Mouse (Mus musculus) limb, embryonic 13.5 days (tissue): Measurements from ENCODE around the gene Pla1a. TPM values are rescaled to one million over a fixed set of nuclear protein-coding genes. Genes with fewer than 3 reads are reported as not detected.
"Not testable (repeated sequence)": the region's sequence is repeated elsewhere in the genome, so short reads cannot be mapped to it uniquely, and the experiment has no call there.

ENCODE experiments used
- ATAC-seq: fragments of 200-750 bp; cut with Nextera tagmentation; 2 replicates; pipeline ENCODE4 v1.8.0; 2017; ENCODE audit warnings: low read depth, moderate number of reproducible peaks, moderate TSS enrichment; ENCODE audit not compliant: low FRiP score
- H3K27ac ChIP-seq: fragments of 300-500 bp; sonication (generic); 2 replicates; pipeline ENCODE4 v1.5.1; 2015; ENCODE audit warnings: inconsistent platforms, mild to moderate bottlenecking, moderate library complexity
- H3K27me3 ChIP-seq: fragments of 300-500 bp; sonication (generic); 2 replicates; pipeline ENCODE4 v1.6.1; 2015; ENCODE audit warnings: mild to moderate bottlenecking, inconsistent platforms
- H3K36me3 ChIP-seq: fragments of 300-500 bp; sonication (generic); 2 replicates; pipeline ENCODE4 v1.6.1; 2015; ENCODE audit warnings: inconsistent platforms, mild to moderate bottlenecking, moderate library complexity
- H3K4me1 ChIP-seq: fragments of 300-500 bp; sonication (generic); 2 replicates; pipeline ENCODE4 v1.6.1; 2015; ENCODE audit warnings: inconsistent platforms
- H3K4me2 ChIP-seq: fragments of 300-500 bp; sonication (generic); replicated peaks from 2 replicates; pipeline ENCODE4 v1.6.1; 2015; ENCODE audit warnings: inconsistent platforms, mild to moderate bottlenecking, moderate library complexity
- H3K4me3 ChIP-seq: fragments of 300-500 bp; sonication (generic); 2 replicates; pipeline ENCODE4 v1.5.1; 2015; ENCODE audit warnings: moderate library complexity, mild to moderate bottlenecking, inconsistent platforms
- H3K9ac ChIP-seq: fragments of 300-500 bp; sonication (generic); 2 replicates; pipeline ENCODE4 v1.6.1; 2015; ENCODE audit warnings: mild to moderate bottlenecking, inconsistent platforms
- H3K9me3 ChIP-seq: fragments of 300-500 bp; sonication (generic); 2 replicates; pipeline ENCODE4 v1.6.1; 2016; ENCODE audit warnings: inconsistent platforms
- whole genome bisulfite sequencing: fragments of 180-500 bp; shearing (Covaris S2); methylation state at CpG from one replicate; pipeline ENCODE4 v1.1.7; 2015; 5-methylcytosine and 5-hydroxymethylcytosine counted together
- polyA plus RNA-seq: library from polyadenylated mRNA; unstranded; fragments of >200 nt; fragmentation: Nextera tagmentation; extraction: Ambion mirVana; gene quantifications from 2 replicates; pipeline ENCODE4 v1.2.1, GENCODE M21; 2015

Gene Pla1a
- 0.31 and 0.37 TPM in 2 replicates for polyA plus RNA-seq

DNA sequence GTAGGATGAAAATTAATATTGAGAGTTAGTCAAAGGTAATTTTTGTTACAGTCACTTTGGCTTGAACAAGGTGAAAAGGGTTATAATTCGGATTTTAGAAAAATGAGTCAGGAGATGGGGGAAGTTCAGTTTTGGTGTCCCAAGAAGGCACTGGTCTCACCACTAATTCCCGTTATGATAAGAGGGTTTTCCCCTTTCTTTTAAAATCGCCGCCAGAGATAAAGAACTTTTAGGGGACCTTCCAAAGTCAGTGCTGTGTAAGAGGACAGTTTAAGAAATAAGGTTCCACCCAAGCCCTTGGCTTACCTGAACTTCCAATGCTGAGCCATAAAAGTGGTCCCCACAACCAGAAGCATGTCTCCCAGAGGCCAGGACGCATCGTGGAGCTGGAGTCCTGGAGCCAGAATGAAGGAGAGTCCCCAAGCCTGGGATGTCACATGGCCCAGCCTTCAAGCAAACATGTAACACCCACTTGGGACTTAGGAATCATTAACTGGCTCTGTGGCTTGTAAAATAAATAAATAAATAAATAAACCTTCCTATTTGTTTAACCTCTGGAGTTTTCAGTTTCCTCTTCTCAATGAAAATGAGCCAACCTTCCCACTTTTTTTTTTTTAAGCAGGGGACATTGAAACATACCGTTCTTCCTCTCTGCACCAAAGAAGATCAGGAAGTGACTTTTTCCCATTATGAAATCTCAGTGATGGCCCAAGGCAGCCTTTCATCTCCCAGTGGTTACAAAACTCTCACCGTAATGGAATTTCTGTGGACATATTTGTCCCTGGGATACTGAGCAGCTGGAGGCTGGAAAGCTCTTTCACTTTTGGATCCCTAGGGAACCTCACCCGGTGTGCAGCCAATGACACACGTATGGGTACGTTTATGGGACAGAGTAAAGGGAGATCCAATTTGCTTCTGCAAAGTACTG, at the start of gene Pla1a:
TSS of gene Pla1a (minus strand) at position 648 of the 928 bp plus-strand sequence.
- no peak within 1 kb of the TSS for H3K9ac ChIP-seq
- H3K27me3 ChIP-seq, result no peaks in the 10 kb centered on the region
- ATAC-seq, result no peak
- 0 out of 2 replicates have a peak, but pooled peaks cover 3% of the 10 kb centered on the region for H3K4me1 ChIP-seq
- H3K9me3 ChIP-seq, result no peaks in the 10 kb centered on the region
- WGBS, result 72% methylated on average over 11 of the region's 11 CpGs
- H3K4me2 ChIP-seq, result no peak within 1 kb of the TSS
- no peak within 1 kb of the TSS for H3K4me3 ChIP-seq
- no peak within 1 kb of the TSS for H3K27ac ChIP-seq
- no peaks in the 10 kb centered on the region for H3K36me3 ChIP-seq

DNA sequence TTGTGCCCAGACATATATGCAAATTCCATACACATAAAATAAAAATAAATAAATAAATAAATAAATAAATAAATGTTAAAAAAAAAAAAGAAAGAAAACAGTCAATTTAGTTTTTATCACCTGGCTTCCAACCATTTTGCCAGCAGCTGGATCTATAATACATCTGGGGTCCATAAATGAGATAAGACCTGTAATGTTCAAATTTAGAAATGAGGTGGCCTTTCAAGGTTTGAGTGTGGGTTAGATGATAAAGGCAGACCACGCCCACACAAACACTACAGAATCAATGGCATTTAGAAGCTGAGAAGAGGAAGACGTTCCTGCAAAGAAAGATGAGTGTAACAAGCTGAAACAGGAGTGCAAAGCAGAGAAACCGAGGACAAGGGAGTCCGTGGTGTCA, 48.4 kb upstream of the Pla1a start:
- Histone ChIP-seq H3K4me2 (no peak overlapping the region), H3K27me3 (peaks cover 44% of the 10 kb centered on the region), H3K9me3 (no peaks in the 10 kb centered on the region), H3K4me3 (no peak overlapping the region), H3K27ac (no peak overlapping the region), H3K9ac (no peak overlapping the region), H3K36me3 (no peaks in the 10 kb centered on the region), H3K4me1 (peaks cover 14% of the 10 kb centered on the region; the same call in 1 of the 2 replicates)
- ATAC-seq, result no peak
- 70% methylated on average over 4 of the region's 4 CpGs for WGBS

DNA sequence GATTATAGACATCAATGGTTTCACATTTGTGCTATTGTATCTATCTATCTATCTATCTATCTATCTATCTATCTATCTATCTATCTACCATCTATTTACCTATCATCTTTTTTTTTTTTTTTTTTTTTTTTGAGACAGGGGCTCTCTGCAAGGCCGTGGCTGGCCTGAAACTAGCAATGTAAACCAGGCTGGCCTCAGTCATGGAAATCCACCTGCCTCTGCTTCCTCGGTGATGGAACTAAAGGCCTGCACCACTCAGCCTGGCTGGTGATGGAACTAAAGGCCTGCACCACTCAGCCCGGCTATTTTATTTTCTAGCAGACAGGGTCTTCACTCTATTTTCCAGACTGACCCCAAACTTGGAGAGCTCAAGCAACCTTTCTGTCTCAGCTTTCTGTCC, 45.4 kb upstream of the Pla1a start:
- no peak overlapping the region for H3K4me3 ChIP-seq

DNA sequence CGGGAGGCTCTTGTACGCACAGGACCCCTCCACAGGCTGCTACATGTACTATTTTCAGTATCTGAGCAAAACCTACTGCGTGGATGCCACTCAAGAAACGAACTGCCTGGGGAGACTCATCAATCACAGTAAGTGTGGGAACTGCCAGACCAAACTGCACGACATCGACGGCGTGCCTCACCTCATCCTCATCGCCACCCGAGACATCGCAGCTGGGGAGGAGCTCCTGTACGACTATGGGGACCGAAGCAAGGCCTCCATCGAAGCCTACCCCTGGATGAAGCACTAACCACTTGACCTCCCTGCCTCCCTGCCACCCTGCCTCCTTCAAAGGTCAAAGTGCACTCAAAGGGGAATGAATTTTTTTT, 44.3 kb upstream of the Pla1a start:
- H3K4me2 ChIP-seq, result peak overlapping the region; percentile 74
- 0 out of 2 replicates have a peak, but pooled peaks cover 11% of the 10 kb centered on the region for H3K4me1 ChIP-seq
- H3K9me3 ChIP-seq, H3K36me3 ChIP-seq, H3K27ac ChIP-seq, ATAC-seq: not testable (repeated sequence)
- H3K9ac ChIP-seq, result peak overlapping the region; percentile 55
- peaks cover 14% of the 10 kb centered on the region for H3K27me3 ChIP-seq
- peak overlapping the region; percentile 45 for H3K4me3 ChIP-seq
- WGBS, result 36% methylated on average over 14 of the region's 14 CpGs

More for the DNA sequence above, 45.4 kb upstream of the Pla1a start:
- Histone ChIP-seq H3K36me3 (no peaks in the 10 kb centered on the region), H3K4me2 (no peak overlapping the region), H3K27me3 (peaks cover 24% of the 10 kb centered on the region), H3K9me3 (no peaks in the 10 kb centered on the region), H3K27ac (no peak overlapping the region), H3K4me1 (peaks cover 12% of the 10 kb centered on the region; the same call in 1 of the 2 replicates), H3K9ac (no peak overlapping the region)
- WGBS, result 89% methylated on average over 3 of the region's 3 CpGs
- no peak for ATAC-seq

DNA sequence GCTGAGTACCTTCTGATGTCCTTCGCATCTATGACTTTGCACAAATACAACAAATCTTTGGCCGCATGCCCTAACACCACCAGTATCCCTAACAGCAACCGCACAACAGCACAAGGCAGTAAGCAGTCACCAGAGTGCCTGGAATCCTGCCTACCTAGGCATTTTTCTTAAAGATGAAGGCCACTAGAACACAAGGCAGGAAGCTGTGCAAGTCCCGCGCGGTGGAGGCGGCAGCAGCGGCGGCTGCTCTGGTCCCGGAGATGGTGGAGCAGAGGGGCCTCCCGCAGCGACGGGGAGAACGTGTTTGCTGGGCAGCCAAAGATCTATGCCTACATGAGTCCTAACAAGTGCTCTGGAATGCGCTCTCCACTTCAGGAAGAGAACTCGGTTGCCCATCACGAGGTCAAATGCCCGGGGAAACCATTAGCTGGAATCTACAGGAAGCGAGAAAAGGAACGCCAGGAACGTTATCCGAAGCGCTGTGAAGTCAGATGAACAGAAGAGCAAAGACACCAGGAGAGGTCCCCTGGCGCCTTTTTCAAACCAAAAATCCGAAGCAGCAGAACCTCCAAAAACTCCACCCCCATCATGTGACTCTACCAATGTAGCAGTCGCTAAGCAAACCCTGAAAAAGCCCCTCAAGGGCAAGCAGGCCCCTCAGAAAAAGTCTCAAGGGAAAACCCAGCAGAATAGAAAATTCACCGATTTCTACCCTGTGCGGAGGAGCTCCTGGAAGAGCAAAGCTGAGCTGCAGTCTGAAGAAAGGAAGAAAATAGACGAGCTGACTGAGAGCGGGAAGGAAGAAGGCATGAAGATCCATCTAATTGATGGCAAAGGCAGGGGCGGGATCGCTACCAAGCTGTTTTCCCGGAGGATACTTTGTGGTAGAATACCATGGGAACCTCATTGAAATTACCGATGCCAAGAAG, 43.6 kb upstream of the Pla1a start:
- 0 out of 2 replicates have a peak, but pooled peaks cover 11% of the 10 kb centered on the region for H3K4me1 ChIP-seq
- peak overlapping the region; percentile 34; the same call in 1 of the 2 replicates for H3K27ac ChIP-seq
- H3K4me2 ChIP-seq, result peak overlapping the region; percentile 74
- no peaks in the 10 kb centered on the region for H3K9me3 ChIP-seq
- peak overlapping the region; percentile 55 for H3K9ac ChIP-seq
- peak overlapping the region; percentile 45 for H3K4me3 ChIP-seq
- peak; percentile 48; the same call in 1 of the 2 replicates for ATAC-seq
- 7% methylated on average over 34 of the region's 34 CpGs for WGBS
- H3K36me3 ChIP-seq, result no peaks in the 10 kb centered on the region
- peaks cover 8% of the 10 kb centered on the region; the same call in 1 of the 2 replicates for H3K27me3 ChIP-seq

DNA sequence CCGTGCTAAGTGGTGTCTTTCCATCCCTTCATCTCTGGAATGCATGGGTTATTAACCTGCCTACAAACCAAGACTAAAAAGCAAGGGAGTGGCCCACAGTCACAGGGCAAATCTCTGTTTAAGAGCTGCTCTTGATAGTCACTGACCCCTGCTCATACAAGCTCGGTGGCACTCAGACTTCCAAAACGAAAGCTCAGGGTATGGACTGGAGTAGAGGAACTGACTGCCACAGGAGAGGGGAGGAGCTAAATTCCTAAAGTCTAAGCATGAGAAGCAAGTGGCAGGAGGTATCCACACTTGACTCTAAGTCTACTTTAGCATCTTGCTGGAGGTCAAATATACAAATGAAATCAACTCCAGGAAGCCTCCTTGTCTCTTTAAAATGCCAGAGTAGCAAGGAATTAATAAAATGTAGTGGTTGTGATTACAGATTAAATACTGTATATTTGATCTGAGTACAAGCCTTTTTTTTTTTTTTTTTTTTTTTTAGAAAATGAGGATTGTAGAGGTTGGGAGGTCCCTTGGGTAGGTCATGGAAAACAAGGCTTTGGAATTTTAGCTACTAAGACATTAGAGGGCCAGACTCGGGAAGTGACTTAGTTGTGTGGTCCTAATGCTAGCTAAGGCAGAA, 42.9 kb upstream of the Pla1a start:
- Histone ChIP-seq H3K36me3 (no peaks in the 10 kb centered on the region), H3K9ac (0 out of 2 replicates have a peak overlapping the region, but pooled peaks have one; percentile 55), H3K27me3 (peaks cover 3% of the 10 kb centered on the region; the same call in 1 of the 2 replicates), H3K4me3 (peak overlapping the region; percentile 45), H3K27ac (0 out of 2 replicates have a peak overlapping the region, but pooled peaks have one; percentile 34), H3K4me1 (0 out of 2 replicates have a peak, but pooled peaks cover 11% of the 10 kb centered on the region), H3K9me3 (no peaks in the 10 kb centered on the region), H3K4me2 (peak overlapping the region; percentile 74)
- WGBS, result 54% methylated on average over 4 of the region's 4 CpGs
- ATAC-seq, result no peak

DNA sequence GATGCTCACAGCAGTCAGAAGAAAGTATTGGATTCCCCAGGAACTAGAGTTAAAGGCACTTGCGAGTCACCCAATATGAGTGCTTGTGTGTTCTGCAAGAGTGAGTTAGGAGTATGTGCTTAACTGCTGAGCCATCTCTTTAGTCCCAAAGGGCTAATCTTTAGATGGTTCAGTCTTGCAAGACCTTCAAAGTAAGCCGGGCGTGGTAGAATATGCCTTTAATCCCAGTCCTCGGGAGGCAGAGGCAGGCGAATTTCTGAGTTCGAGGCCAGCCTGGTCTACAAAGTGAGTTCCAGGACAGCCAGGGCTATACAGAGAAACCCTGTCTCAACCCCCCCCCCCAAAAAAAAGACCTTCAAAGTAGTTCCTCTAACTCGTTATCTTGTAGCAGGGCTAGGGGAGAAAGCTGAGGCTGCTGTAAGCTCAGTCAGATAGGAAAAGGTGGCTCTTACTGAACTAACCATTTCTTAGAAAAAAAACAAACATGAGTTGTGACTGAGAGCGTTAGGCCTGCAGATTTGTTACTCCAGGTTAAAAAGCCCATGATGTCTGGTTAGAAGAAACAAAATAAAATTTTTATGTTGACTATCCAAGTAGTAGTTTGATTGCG, 41.8 kb upstream of the Pla1a start:
- no peak for ATAC-seq
- Histone ChIP-seq H3K4me3 (no peak overlapping the region), H3K27ac (no peak overlapping the region), H3K4me2 (no peak overlapping the region), H3K27me3 (no peaks in the 10 kb centered on the region), H3K36me3 (no peaks in the 10 kb centered on the region), H3K9me3 (no peaks in the 10 kb centered on the region), H3K9ac (no peak overlapping the region), H3K4me1 (0 out of 2 replicates have a peak, but pooled peaks cover 11% of the 10 kb centered on the region)
- 88% methylated on average over 9 of the region's 9 CpGs for whole genome bisulfite sequencing

DNA sequence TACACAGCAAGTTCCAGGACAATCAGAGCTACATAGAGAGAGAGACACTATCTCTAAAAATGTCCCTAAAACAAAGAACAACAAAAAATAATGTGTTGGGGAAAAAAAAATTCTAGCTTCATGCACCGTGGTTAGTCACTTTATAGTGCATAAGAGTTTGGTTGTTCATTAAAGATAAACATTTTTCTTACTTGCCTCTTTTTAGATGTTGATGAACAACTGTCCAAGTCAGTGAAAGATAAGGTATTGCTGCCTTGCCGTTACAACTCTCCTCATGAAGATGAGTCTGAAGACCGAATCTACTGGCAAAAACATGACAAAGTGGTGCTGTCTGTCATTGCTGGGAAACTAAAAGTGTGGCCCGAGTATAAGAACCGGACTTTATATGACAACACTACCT, 40.7 kb upstream of the Pla1a start:
- Histone ChIP-seq H3K4me2 (no peak overlapping the region), H3K27me3 (no peaks in the 10 kb centered on the region), H3K9ac (no peak overlapping the region), H3K9me3 (no peaks in the 10 kb centered on the region), H3K4me3 (no peak overlapping the region), H3K4me1 (0 out of 2 replicates have a peak, but pooled peaks cover 11% of the 10 kb centered on the region), H3K36me3 (no peaks in the 10 kb centered on the region), H3K27ac (no peak overlapping the region)
- no peak for ATAC-seq
- WGBS, result 87% methylated on average over 5 of the region's 5 CpGs

DNA sequence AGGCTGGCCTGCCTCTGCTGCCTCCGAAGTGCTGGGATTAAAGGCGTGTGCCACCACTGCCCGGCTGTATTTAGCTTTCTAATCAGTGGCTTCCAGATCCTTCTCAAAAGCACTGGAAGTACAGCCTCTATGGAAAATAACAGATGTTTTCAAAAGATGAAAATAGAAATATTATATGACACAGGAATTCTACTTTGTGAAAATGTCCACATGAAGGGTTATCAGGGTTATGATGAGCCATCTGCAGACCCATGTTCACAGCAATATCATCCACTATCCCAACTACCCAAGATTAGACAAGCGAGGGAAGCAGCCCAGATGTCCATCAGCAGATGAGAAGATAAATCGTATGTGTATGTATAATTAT, 39.5 kb upstream of the Pla1a start:
- WGBS, result 90% methylated on average over 5 of the region's 5 CpGs

DNA sequence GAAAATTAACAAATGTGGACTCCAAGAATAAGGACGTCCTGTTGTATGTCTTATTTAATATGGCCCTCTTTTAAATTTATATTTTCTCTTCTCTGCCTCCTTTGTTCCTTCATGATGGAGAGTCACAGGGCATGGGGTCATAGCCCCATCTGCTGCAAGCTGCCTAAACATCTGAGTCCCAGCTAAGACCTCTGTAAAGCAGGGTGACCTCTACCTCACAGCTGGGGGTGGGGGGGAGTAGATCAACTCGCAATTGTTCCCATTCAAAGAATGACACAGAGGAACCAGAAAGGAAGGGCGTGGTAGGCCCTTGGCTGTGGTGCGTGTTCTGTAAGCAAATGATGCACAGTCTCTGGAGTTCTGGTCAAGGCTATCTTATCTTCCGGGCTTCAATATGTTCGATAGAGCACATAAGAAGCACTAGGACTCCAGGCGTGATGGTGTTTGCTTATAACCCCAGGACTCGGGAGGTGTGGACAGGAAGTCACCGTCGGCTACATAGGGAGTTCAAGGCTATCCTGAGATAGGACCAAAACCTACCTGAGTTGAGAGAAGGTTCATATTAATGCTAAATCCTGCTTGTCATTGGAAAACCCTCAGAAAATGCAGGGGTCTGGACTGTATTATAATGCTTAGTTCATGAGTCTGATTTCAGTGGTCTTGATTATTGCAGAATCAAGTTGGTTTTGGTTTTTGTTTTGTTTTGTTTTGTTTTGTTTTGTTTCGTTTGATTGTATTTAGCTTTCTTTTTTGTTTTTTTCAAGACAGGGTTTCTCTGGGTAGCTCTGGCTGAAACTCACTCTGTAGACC, 39.0 kb upstream of the Pla1a start:
- Histone ChIP-seq H3K4me1 (0 out of 2 replicates have a peak, but pooled peaks cover 6% of the 10 kb centered on the region), H3K36me3 (no peaks in the 10 kb centered on the region), H3K9me3 (no peaks in the 10 kb centered on the region), H3K4me2 (no peak overlapping the region), H3K27ac (no peak overlapping the region), H3K9ac (no peak overlapping the region), H3K27me3 (no peaks in the 10 kb centered on the region), H3K4me3 (no peak overlapping the region)
- ATAC-seq, result no peak
- WGBS, result 85% methylated on average over 11 of the region's 11 CpGs

More for the DNA sequence above, 39.5 kb upstream of the Pla1a start:
- no peak overlapping the region for H3K4me3 ChIP-seq
- no peaks in the 10 kb centered on the region for H3K27me3 ChIP-seq
- H3K9me3 ChIP-seq, result no peaks in the 10 kb centered on the region
- no peak for ATAC-seq
- H3K9ac ChIP-seq, result no peak overlapping the region
- H3K36me3 ChIP-seq, result no peaks in the 10 kb centered on the region
- no peak overlapping the region for H3K27ac ChIP-seq
- no peak overlapping the region for H3K4me2 ChIP-seq
- 0 out of 2 replicates have a peak, but pooled peaks cover 11% of the 10 kb centered on the region for H3K4me1 ChIP-seq
